Mouse (Mus musculus) midbrain, embryonic 12.5 days (tissue): Measurements from ENCODE around the gene Gm43951. TPM values are rescaled to one million over a fixed set of nuclear protein-coding genes. Genes with fewer than 3 reads are reported as not detected.

Source experiments
- ATAC-seq: fragments of 200-750 bp; cut with Nextera tagmentation; 2 replicates; pipeline ENCODE4 v1.8.0; 2017; ENCODE audit warnings: low read depth, moderate TSS enrichment, moderate library complexity; ENCODE audit not compliant: low FRiP score
- H3K27ac ChIP-seq: fragments of 300-500 bp; sonication (generic); replicated peaks from 2 replicates; pipeline ENCODE4 v1.5.1; 2016; ENCODE audit warnings: mild to moderate bottlenecking
- H3K27me3 ChIP-seq: fragments of 300-500 bp; sonication (generic); 2 replicates; pipeline ENCODE4 v1.6.1; 2016; ENCODE audit warnings: mild to moderate bottlenecking
- H3K36me3 ChIP-seq: fragments of 300-500 bp; sonication (generic); 2 replicates; pipeline ENCODE4 v1.6.1; 2016
- H3K4me1 ChIP-seq: fragments of 300-500 bp; sonication (generic); 2 replicates; pipeline ENCODE4 v1.6.1; 2016
- H3K4me2 ChIP-seq: fragments of 300-500 bp; sonication (generic); replicated peaks from 2 replicates; pipeline ENCODE4 v1.6.1; 2016; ENCODE audit warnings: mild to moderate bottlenecking, moderate library complexity
- H3K4me3 ChIP-seq: fragments of 300-500 bp; sonication (generic); 2 replicates; pipeline ENCODE4 v1.5.1; 2016; ENCODE audit warnings: mild to moderate bottlenecking
- H3K9ac ChIP-seq: fragments of 300-500 bp; sonication (generic); replicated peaks from 2 replicates; pipeline ENCODE4 v1.6.1; 2016; ENCODE audit warnings: mild to moderate bottlenecking, moderate library complexity
- H3K9me3 ChIP-seq: fragments of 300-500 bp; sonication (generic); 2 replicates; pipeline ENCODE4 v1.6.1; 2016; ENCODE audit warnings: mild to moderate bottlenecking
- WGBS: fragments of 180-500 bp; shearing (Covaris S2); methylation state at CpG from one replicate; pipeline ENCODE4 v1.1.7; 2016; 5-methylcytosine and 5-hydroxymethylcytosine counted together
- polyA plus RNA-seq: library from polyadenylated mRNA; unstranded; fragments of >200 nt; fragmentation: Nextera tagmentation; extraction: Ambion mirVana; gene quantifications from 2 replicates; pipeline ENCODE4 v1.2.1, GENCODE M21; 2016

Gm43951 gene
- polyA plus RNA-seq, 1 experiment from 2014 or later: 0.97 TPM

DNA sequence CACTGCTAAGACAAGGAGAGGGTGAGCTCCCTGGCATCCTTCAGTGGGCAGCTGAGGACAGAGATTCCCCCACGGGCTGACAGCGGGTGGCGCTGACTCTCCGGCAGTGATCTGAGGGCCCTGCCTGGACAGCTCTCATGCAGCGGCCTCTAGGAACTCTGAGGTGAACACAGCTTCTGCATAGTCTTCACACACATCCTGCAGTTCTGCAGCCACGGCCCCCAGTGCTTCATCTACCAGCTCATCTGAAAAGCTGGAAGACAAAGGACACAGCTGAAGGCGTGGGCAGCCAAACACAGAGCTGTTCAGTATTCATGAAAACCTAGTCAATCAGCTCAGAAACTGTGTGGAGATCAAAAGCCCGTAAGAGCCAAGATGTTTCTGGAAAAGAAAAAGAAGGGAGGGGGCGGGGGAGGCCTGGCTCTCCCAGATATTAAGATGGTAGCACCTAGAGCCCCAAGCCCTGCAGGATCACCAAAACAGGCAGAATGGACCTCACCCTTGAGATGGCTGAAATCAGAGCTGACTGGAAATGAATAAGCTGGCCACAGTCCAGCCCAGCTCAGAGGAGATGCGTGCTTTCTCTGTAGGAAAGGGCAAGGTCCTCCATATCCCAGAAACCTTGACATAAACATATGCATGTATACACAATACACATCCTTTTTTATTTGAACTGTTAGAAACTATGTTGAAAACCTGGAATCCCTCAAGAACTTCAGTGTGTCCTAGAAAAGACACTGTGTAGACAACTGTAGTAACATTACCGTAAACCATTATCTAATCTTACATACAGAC, 51.3 kb downstream of the Gm43951 start:
- ATAC-seq: no peak

More for the DNA sequence above, 51.3 kb downstream of the Gm43951 start:
- WGBS: 66% methylated on average over 11 of the region's 11 CpGs
- no peaks in the 10 kb centered on the region for H3K27me3 ChIP-seq
- peaks cover 10% of the 10 kb centered on the region for H3K4me1 ChIP-seq
- H3K36me3 ChIP-seq: peaks cover 64% of the 10 kb centered on the region
- H3K4me2 ChIP-seq: no peak overlapping the region
- H3K4me3 ChIP-seq: no peak overlapping the region
- H3K27ac ChIP-seq: peak overlapping the region; percentile 70
- H3K9ac ChIP-seq: no peak overlapping the region
- no peaks in the 10 kb centered on the region for H3K9me3 ChIP-seq

Other genes starting within 250 kb of the Gm43951 start
- 0.54 and 0.57 TPM in 2 replicates for gene Aipl1, start 169.3 kb downstream of the Gm43951 start, polyA plus RNA-seq
- gene Pimreg, start 164.8 kb downstream of the Gm43951 start, polyA plus RNA-seq: 158 and 166 TPM in 2 replicates
- 1.2 and 1.5 TPM in 2 replicates for gene Pitpnm3, start 71.1 kb downstream of the Gm43951 start, polyA plus RNA-seq
- 29.2 and 30.1 TPM in 2 replicates for gene 4933427D14Rik, start 619 bp upstream of the Gm43951 start, polyA plus RNA-seq
- gene Txndc17, start 707 bp upstream of the Gm43951 start, polyA plus RNA-seq: 154 and 162 TPM in 2 replicates
- gene Med31, start 8.8 kb upstream of the Gm43951 start, polyA plus RNA-seq: 53.7 and 58.6 TPM in 2 replicates
- 0.29 and 0.33 TPM in 2 replicates for gene Slc13a5, start 60.4 kb upstream of the Gm43951 start, polyA plus RNA-seq
- 1.6 and 2.0 TPM in 2 replicates for gene Xaf1, start 94.8 kb upstream of the Gm43951 start, polyA plus RNA-seq
- gene Fbxo39, start 107.6 kb upstream of the Gm43951 start, polyA plus RNA-seq: not detected in 2 replicates
- 3.8 and 4.6 TPM in 2 replicates for gene Tekt1, start 155.6 kb upstream of the Gm43951 start, polyA plus RNA-seq
- gene Smtnl2, start 204.9 kb upstream of the Gm43951 start, polyA plus RNA-seq: 3.5 and 4.0 TPM in 2 replicates
- not detected in 2 replicates for gene Ggt6, start 228.7 kb upstream of the Gm43951 start, polyA plus RNA-seq
- gene Mybbp1a, start 234.5 kb upstream of the Gm43951 start, polyA plus RNA-seq: 136 and 138 TPM in 2 replicates